Mouse (Mus musculus) ovary, postnatal 14 days (tissue): ENCODE measurements around the gene Lbr.

Source experiments
- DNase-seq: peaks from one replicate; pipeline ENCODE4 v3.0.0; 2022; ENCODE audit warnings: low spot score

Gene Lbr

DNA sequence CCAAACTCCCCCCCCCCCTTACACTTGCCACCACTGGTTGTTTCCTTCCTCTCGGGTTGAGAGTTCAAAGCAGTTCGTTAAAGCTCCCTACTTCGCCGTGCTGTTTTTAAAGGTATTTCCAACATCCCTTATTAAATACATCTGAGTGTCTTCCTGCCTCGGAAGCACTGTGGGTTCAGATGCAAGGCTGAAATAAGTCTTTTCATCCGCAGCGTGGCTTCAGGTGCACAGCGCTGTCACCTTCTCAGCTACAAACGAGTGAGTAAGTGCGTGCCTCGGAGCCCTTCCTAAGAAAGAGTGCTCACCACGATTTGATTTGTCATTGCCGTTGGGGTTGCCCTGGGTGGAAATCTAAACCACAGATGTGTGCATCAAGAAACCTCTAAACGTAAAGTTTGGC lies at the start of gene Lbr:
Gene Lbr, minus strand, starts transcription at position 266 of the 400 bp plus-strand sequence.
- no peak for DNase-seq

GRCm38 (mm10) chr1:181889670-181890069 lies 46.8 kb upstream of the Lbr start:
- DNase-seq = no peak

- peak; percentile 97 for DNase-seq
Observed at GRCm38 (mm10) chr1:181888801-181889200, 46.0 kb upstream of the Lbr start.

- DNase-seq = peak; percentile 38
Observed at GRCm38 (mm10) chr1:181881532-181881931, 38.7 kb upstream of the Lbr start.

DNA sequence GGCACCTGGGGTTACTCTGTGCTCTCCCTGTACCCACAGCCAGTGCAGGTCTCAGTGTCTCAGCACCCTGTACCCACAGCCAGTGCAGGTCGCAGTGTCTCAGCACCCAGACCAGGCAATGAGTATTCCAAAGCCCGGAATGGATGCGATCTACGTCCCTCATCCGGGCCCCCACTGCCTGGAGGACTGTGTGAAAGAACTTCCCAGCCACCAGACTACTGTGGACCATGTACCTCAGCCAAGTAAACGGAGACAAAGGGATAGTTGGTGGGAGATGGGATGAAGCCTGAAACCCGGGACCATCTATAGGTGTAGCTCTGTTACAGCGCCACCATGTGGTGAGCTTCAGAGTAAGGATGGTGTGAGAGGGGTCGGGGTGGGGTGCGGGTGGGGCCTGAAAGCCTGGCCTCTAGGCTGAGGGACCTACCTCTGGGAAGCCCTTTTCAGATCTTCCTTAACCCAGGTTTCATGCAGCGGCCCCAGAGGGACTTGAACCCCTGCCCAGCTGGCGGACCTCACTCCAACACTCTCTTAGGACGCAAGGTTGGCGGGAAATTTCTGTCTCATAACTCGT lies 38.0 kb upstream of the Lbr start:
- no peak for DNase-seq

DNA sequence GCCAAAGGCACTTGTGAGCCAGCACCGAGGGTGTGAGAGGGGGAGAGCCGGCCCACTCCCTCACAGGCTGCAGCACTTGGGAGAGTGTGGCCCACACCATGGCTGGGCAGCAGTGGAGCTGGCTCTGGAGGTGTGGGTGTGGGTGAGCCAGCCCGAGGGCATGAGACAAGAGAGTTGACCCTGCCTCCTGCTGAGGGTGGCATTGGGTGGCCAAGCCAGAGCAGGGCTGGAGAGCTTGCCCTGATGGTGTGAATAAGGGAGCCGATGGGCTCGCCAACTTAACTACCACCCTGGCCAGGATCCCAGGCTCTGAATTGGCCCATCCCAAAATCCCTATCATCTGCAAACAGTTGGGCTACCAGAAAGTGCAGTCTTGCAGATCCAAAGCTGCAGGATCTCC lies 35.6 kb upstream of the Lbr start:
- no peak for DNase-seq

- DNase-seq = no peak
Observed at GRCm38 (mm10) chr1:181877088-181877487, 34.2 kb upstream of the Lbr start.

- no peak for DNase-seq
Observed at GRCm38 (mm10) chr1:181876656-181877055, 33.8 kb upstream of the Lbr start.

- DNase-seq = no peak
Observed at GRCm38 (mm10) chr1:181873086-181873920, 30.5 kb upstream of the Lbr start.

- no peak for DNase-seq
Observed at GRCm38 (mm10) chr1:181872639-181873038, 29.8 kb upstream of the Lbr start.

- DNase-seq = no peak
Observed at GRCm38 (mm10) chr1:181866429-181867280, 23.8 kb upstream of the Lbr start.

- no peak for DNase-seq
Observed at GRCm38 (mm10) chr1:181865863-181866216, 23.0 kb upstream of the Lbr start.

DNA sequence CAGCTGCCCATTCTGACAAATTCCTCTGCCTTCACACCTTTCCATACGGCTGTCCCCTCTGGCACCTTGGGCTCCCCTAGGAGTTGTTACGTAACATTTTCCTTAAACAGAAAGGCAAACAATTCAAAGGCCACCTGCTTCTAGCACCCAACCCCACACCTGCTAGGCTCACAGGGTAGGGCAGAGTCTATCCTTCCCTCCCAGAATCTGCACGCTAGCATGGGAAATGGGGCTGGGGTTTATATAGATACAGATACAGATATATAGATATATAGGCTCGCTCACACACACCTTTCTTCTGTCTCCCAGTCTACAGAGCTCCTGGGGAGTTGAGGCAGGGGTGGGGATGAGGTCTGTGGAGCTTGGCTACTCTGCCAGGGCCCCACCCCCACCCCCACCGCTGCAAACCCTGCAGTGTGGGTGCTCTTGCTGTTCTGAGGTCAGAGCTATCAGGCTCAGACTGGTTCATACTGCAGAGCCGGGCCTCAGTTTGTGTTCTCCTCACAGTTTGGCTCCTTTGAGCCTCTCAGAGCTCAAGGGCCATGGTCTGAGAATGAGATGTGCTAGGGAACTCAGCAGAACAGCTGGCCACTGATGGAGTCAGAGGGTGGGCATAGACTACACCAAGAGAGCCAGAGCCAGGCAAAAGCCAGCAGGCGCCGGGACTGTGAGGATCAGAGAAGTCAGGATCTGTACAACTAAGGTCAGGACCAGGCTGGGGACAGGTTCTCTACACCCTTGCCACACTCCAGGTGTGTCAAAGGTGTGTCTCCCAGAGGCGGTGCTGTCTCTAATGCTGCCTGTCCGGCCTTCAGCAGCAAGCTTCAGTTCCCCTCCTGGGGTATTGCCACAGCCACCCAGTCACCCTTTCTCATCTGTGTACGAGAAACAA lies 22.4 kb upstream of the Lbr start:
- DNase-seq = no peak

GRCm38 (mm10) chr1:181863431-181863830 lies 20.6 kb upstream of the Lbr start:
- DNase-seq = no peak

- DNase-seq = no peak
Observed at GRCm38 (mm10) chr1:181862676-181863374, 20.0 kb upstream of the Lbr start.

GRCm38 (mm10) chr1:181861181-181861902 lies 18.5 kb upstream of the Lbr start:
- no peak for DNase-seq

- no peak for DNase-seq
Observed at GRCm38 (mm10) chr1:181860659-181861058, 17.8 kb upstream of the Lbr start.

DNA sequence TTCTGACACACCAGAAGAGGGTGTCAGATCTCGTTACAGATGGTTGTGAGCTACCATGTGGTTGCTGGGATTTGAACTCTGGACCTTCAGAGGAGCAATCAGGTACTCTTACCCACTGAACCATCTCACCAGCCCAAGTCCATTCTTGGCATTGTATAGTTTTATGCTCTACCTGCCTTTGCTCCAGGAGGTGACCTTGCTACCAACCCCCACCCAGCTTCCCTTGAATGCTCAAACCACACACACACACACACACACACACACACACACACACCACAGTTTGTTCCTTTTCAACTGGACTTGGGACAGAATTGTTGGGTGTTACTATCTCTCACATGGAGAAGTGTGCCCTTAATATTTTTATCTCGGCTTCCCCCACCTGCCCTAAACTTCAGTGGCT lies 13.5 kb upstream of the Lbr start:
- DNase-seq = no peak

DNA sequence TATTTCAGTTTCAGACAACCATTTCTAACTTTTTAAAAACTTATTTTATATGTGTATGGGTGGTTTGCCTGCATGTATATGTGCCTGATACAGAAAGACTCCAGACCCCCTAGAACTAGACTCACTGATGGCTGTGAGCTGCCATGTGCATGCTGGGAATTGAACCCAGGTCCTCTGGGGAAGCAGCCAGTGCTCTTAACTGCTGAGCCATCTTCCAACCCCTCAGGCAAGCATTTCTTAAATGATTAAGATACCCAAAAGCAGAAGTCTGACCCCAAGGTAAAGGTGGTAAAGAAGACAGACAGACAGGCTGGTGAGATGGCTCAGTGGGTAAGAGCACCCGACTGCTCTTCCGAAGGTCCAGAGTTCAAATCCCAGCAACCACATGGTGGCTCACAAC lies 12.0 kb upstream of the Lbr start:
- no peak for DNase-seq

DNA sequence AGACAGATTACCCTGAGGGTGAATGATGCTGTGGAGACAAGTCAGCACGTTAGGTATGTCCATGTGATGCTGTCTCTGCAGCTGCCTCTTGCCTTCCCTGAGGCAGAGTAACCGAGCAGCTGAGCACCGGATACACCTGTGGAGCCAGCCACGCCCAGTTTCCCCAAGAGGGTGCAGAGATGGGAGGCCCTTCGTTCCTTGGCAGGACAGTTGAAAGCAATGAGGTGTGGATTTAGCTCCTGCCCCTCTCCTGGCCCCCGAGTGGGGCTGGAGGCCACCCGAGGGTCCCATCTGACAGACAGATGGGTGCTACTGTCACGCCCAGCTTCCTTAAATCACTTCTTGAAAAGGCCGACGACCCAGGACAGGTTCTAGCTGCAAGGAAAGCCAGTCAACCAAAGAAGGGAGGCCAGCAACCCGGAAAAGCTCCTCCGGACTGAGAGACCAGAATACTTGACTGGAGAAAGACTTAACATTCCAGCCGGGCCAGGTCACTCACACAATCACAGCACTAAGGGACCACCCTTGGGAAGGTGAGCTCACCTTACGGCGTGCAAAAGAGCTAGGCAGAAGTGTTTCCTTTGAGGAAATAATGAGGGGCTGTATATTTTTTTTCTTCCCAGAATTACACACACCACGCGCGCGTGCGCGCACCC lies 10.4 kb upstream of the Lbr start:
- no peak for DNase-seq
